Mouse (Mus musculus) cortical plate, adult 2 months (tissue): ENCODE measurements around the gene Camkmt. TPM values are rescaled to one million over a fixed set of nuclear protein-coding genes. Genes with fewer than 3 reads are reported as not detected.

ENCODE experiments used
- H3K27ac ChIP-seq: fragments of 200-500 bp; 2 replicates; pipeline ENCODE4 v1.5.1; 2012; ENCODE audit warnings: low read length, control low read depth, inconsistent platforms; ENCODE audit not compliant: insufficient read depth
- H3K4me1 ChIP-seq: fragments of 200-500 bp; 2 replicates; pipeline ENCODE4 v1.6.1; 2011; ENCODE audit warnings: low read length; ENCODE audit not compliant: control insufficient read depth, insufficient read depth
- H3K4me3 ChIP-seq: fragments of 200-500 bp; 2 replicates; pipeline ENCODE4 v1.5.1; 2011; ENCODE audit warnings: mild to moderate bottlenecking, low read length, control low read depth; ENCODE audit not compliant: insufficient read depth
- CTCF ChIP-seq: fragments of 200-500 bp; IDR thresholded peaks from 2 replicates; pipeline ENCODE4 v1.5.1; 2011; ENCODE audit warnings: mild to moderate bottlenecking, control low read depth, low read length; ENCODE audit not compliant: insufficient read depth; ENCODE audit errors: extremely low read depth
- POLR2A ChIP-seq: fragments of 200-500 bp; IDR thresholded peaks from 2 replicates; pipeline ENCODE4 v1.6.1; 2011; ENCODE audit warnings: mild to moderate bottlenecking, low read length, control low read depth; ENCODE audit not compliant: insufficient read depth; ENCODE audit errors: extremely low read depth
- polyA plus RNA-seq: library from polyadenylated mRNA; depleted of rRNA; stranded (reverse); fragments of >200 nt; gene quantifications from 2 replicates; pipeline ENCODE4 v1.2.3, GENCODE M21; 2012

Camkmt gene
- polyA plus RNA-seq, 1 experiment, result 7.0 TPM

DNA sequence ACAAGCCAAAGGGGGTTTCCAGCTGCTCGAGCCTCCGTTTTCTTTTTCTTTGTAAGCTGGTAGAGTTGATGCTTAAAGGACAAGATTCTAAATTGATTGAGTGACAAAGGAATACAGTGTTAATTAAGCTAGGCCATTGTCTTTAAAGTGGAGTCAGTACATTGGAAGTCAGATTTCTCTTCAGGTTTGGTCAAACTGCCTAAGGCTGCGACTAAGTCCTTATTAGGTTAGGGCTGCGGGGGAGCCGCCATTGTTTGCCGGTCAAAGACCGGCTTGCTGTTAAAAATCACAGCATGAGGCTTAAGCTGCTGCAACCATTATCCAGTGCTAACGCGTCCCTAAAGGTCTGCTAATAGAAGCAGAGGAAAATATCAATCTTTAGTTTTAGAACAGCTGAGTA is 166.6 kb downstream of the Camkmt start:
- no peak overlapping the region for H3K4me3 ChIP-seq
- no peak for TF ChIP-seq CTCF
- TF ChIP-seq POLR2A, result no peak
- no peak overlapping the region for H3K27ac ChIP-seq
- no peaks in the 10 kb centered on the region for H3K4me1 ChIP-seq

DNA sequence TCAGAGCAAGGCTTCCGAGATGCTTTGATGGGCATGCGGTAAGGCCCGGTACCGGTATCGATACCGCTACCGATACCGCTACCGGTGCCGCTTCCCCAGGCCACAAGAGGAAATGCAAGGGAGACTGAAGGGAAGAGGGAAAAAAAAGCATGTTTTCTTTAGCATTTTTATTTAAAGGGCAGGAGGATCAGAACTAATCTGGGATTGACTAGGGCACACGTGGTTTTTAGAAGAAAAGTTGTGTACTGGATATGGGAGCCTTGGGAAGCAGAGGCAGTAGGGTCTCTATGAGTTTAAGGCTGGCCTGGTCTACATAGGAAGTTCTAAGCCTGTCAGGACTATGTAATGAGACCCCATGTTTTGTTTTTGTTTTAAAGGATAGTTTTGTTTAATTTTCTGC is 167.0 kb downstream of the Camkmt start:
- TF ChIP-seq POLR2A, result no peak
- no peak for TF ChIP-seq CTCF
- H3K4me3 ChIP-seq, result no peak overlapping the region

DNA sequence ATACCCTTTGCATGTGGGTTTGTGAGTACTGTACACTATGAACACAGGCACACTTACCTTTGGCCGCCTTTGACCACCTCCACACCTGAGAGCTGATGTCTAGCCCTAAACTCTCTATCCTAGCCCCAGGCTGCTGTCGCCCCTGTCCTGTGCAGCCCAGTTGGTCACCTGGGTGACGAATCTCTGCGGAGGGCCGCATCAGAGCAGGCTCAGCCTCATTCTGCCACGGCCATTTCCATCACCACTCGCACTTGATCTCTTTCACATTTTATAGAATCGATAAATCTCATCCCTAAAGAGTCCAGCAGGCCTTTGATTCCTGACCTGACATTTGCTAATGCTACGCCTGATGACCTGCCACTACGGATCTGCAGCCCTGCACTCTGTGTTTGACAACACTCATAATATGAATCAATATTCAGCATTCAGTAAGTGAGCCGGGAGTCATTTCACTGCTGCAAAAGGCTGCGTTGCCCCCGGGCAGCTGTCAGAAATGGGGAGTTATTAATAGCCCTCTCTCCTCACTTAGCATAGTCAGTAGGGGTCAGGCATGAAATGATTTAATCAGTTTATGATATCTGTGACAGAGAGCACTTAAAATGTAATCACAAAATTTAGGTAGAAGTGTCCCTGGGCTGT is 168.5 kb downstream of the Camkmt start:
- Histone ChIP-seq H3K27ac (no peak overlapping the region), H3K4me1 (no peaks in the 10 kb centered on the region), H3K4me3 (no peak overlapping the region)
- TF ChIP-seq POLR2A (no peak), CTCF (no peak)

More for the DNA sequence above, 167.0 kb downstream of the Camkmt start:
- Histone ChIP-seq H3K4me1 (no peaks in the 10 kb centered on the region), H3K27ac (no peak overlapping the region)

DNA sequence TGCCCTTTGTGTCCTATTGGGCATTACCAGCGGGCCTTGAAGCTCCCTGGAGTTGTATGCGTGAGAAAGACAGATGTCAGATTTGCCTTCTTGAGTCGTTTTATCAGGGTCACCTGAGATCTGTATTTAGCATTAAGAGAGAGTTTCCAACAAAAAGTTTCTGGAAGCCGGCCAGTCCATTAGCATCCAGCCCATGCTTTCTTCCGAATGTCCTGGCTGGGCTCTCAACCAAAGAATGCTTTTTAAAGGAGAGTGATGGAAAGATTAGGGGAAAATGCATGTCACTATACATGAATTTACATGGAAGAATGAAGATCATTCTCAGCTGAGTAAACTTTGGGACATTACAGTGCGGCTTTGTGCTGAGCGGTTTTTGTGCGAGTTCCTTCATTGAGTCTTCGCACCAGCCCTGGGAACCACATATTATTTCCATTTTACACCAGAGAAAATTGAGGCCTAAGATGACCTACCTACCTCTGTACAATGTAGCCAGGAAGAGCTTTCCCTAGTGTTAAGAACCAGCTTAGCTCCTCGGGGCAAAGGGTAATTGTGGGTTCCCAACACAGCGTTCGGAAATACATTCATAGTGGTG is 176.6 kb downstream of the Camkmt start:
- H3K4me3 ChIP-seq, result no peak overlapping the region
- no peak overlapping the region for H3K27ac ChIP-seq
- TF ChIP-seq POLR2A, result no peak
- TF ChIP-seq CTCF, result no peak
- no peaks in the 10 kb centered on the region for H3K4me1 ChIP-seq

DNA sequence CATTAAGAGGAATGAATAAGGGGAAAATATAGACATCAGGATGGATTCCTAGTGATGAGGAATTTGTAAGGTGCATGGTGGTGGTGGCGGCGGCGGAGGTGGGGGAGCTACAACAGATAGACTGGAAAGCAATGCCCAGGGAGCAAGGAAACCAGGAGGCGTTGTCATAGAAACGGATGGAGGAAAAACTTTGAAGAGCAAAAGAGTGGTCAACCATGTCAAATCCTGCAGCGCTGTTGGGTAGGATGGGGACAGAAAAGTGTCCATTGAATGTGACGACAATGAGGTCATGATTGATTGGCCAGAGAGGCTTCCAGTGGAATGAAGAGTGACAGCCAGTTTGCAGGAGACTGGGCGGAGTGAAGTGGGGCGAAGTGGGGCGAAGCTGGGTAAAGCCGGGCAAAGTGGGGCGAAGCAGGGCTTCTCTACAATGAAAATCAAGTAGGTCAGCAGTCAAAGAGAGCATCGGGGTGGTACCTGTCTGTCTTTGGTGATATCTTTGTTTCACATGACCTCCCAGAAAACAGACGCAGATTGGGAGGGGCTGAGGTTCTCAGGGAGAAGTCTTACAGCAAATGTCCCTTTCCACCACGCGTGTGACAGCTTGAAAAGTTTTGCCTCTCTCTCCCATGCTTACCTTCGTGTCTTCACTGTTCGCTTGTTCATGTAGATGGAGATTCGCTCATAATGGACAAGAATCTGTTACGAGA is 181.3 kb downstream of the Camkmt start:
- no peak overlapping the region for H3K4me3 ChIP-seq
- no peaks in the 10 kb centered on the region; the same call in 1 of the 2 replicates for H3K4me1 ChIP-seq
- TF ChIP-seq CTCF (no peak), POLR2A (no peak)
- H3K27ac ChIP-seq, result no peak overlapping the region

DNA sequence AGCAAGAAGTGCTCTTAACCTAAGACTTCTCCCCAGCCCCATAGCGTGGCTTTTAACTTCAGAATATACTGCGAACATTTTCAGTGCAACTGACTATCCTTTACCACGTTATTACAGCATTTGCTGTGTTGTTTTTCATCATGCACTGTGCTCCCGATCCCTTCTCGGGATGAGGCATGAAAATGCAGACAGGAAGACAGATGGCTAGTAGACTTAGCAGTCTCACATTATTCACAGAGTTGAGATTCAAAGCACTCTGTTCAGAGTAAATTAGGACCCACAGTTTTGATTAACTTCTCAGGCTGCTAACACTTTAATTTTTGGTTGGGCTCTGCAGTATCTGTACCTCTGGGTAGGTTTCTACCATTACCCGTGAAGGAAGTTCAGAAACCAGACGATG is 189.4 kb downstream of the Camkmt start:
- Histone ChIP-seq H3K27ac (no peak overlapping the region), H3K4me1 (no peaks in the 10 kb centered on the region), H3K4me3 (no peak overlapping the region)
- TF ChIP-seq CTCF (no peak), POLR2A (no peak)

DNA sequence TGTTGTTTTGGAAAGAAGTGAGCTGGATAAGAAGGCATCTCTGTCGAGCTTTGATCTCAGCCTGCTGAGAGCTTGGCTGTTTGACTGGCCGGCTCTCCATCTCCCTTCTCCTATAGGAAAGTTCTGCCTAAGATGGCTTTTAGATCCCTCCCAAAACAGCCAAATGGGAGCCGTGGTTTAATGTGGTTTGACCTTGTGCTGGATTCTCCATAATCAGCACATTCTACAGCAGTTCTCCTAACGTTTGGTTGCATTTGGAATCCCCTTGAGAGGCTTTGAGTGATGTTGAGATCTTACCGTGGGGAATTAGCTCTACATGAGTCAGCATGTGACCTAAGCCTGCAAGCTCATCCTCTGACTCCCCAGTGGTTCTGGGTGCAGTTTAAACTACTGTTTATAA is 192.1 kb downstream of the Camkmt start:
- TF ChIP-seq CTCF, result no peak
- no peak for TF ChIP-seq POLR2A
- Histone ChIP-seq H3K27ac (no peak overlapping the region), H3K4me3 (no peak overlapping the region), H3K4me1 (no peaks in the 10 kb centered on the region)

DNA sequence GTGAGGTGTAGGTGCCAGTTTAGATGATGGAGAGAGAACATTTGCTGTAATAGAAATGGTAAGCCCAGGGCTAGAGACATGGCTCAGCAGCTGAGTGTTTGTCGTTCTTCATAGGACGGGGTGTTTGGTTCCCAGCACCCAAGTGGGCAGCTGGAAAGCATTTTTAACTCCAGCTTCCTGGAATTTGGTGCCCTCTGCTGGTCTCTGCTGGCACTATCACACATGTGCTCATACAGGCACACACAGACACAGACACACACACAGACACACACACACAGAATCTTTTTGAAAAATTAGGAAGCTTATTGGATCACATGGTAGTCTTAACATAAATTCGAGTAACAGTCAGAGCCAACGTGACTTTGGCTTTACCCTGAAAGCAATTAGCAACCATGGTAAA is 200.8 kb downstream of the Camkmt start:
- Histone ChIP-seq H3K4me1 (peaks cover 4% of the 10 kb centered on the region; the same call in 1 of the 2 replicates), H3K27ac (no peak overlapping the region), H3K4me3 (no peak overlapping the region)
- TF ChIP-seq POLR2A, result no peak
- no peak for TF ChIP-seq CTCF

DNA sequence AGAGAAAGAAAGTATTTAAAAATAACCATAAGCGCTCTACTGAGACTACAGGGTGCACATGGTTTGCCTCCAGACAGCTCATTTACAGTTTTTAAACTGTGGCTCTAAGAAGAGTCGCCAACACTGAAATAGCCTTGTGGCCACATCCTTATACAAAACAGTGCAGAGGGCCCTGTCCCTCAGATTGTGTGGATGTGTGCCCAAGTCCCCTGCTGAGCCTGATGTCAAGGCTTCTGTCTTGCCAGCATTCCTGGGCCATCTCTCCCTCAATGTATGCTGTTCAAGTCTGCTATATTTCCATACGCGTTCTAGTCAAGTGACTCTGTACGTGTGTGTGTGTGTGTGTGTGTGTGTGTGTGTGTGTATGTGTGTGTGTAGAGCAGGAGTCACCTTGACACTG is 201.2 kb downstream of the Camkmt start:
- no peak for TF ChIP-seq CTCF
- TF ChIP-seq POLR2A, result no peak
- Histone ChIP-seq H3K27ac (no peak overlapping the region), H3K4me1 (peaks cover 4% of the 10 kb centered on the region; the same call in 1 of the 2 replicates), H3K4me3 (no peak overlapping the region)
